Mouse (Mus musculus): ENCODE measurements around the gene Pdzrn3.

The Pdzrn3 gene

GRCm38 (mm10) chr6:101366809-101367602, 10.7 kb downstream of the Pdzrn3 start:
- DNase-seq = peak in 1 of 2 experiments; percentile 31

GRCm38 (mm10) chr6:101365795-101366194, 11.9 kb downstream of the Pdzrn3 start:
- peak; percentile 59 to 78 for DNase-seq

- no peak for DNase-seq
Measured at GRCm38 (mm10) chr6:101363904-101364303, 13.8 kb downstream of the Pdzrn3 start.

GRCm38 (mm10) chr6:101362728-101363127, 15.0 kb downstream of the Pdzrn3 start:
- DNase-seq = no peak

GRCm38 (mm10) chr6:101362268-101362667, 15.4 kb downstream of the Pdzrn3 start:
- DNase-seq = no peak

- no peak for DNase-seq
Measured at GRCm38 (mm10) chr6:101360211-101360737, 17.4 kb downstream of the Pdzrn3 start.

- DNase-seq = no peak
Measured at GRCm38 (mm10) chr6:101359646-101360045, 18.1 kb downstream of the Pdzrn3 start.

- no peak for DNase-seq
Measured at GRCm38 (mm10) chr6:101354887-101355286, 22.8 kb downstream of the Pdzrn3 start.

GRCm38 (mm10) chr6:101354230-101354881, 23.3 kb downstream of the Pdzrn3 start:
- peak; percentile 38 to 54 for DNase-seq

- DNase-seq = peak; percentile 6 to 7
Measured at GRCm38 (mm10) chr6:101353701-101354100, 24.0 kb downstream of the Pdzrn3 start.

- no peak for DNase-seq
Measured at GRCm38 (mm10) chr6:101352626-101353025, 25.1 kb downstream of the Pdzrn3 start.

GRCm38 (mm10) chr6:101351100-101351499, 26.6 kb downstream of the Pdzrn3 start:
- DNase-seq = no peak

- DNase-seq = no peak
Measured at GRCm38 (mm10) chr6:101350414-101350973, 27.2 kb downstream of the Pdzrn3 start.

GRCm38 (mm10) chr6:101348496-101348895, 29.2 kb downstream of the Pdzrn3 start:
- DNase-seq = no peak

- no peak for DNase-seq
Measured at GRCm38 (mm10) chr6:101340051-101340450, 37.6 kb downstream of the Pdzrn3 start.

GRCm38 (mm10) chr6:101337842-101338528, 39.7 kb downstream of the Pdzrn3 start:
- DNase-seq = peak; percentile 33 to 38

GRCm38 (mm10) chr6:101336660-101337059, 41.0 kb downstream of the Pdzrn3 start:
- no peak for DNase-seq

- DNase-seq = no peak
Measured at GRCm38 (mm10) chr6:101335744-101336143, 42.0 kb downstream of the Pdzrn3 start.

GRCm38 (mm10) chr6:101334495-101334894, 43.2 kb downstream of the Pdzrn3 start:
- no peak for DNase-seq

- no peak for DNase-seq
Measured at GRCm38 (mm10) chr6:101330392-101330791, 47.3 kb downstream of the Pdzrn3 start.

- DNase-seq = no peak
Measured at GRCm38 (mm10) chr6:101329499-101329898, 48.2 kb downstream of the Pdzrn3 start.

GRCm38 (mm10) chr6:101328514-101328913, 49.2 kb downstream of the Pdzrn3 start:
- DNase-seq = peak in 1 of 2 experiments; percentile 10

- DNase-seq = no peak
Measured at GRCm38 (mm10) chr6:101327741-101328140, 50.0 kb downstream of the Pdzrn3 start.

Data from cerebellum, postnatal 10 days (tissue).